Mouse (Mus musculus) layer of hippocampus, postnatal 14 days (tissue): ENCODE results near the gene Dis3l2. TPM values are rescaled to one million over a fixed set of nuclear protein-coding genes. Genes with fewer than 3 reads are reported as not detected.

Experiments
- DNase-seq, 2 experiments: peaks; one replicate each; pipeline ENCODE4 v3.0.0; 2021 to 2022; ENCODE audit warnings: low spot score in 2 of 2, mixed read lengths in 1 of 2
- total RNA-seq, 2 experiments: library from RNA; stranded (reverse); gene quantifications; 2 replicates each; pipeline ENCODE4 v1.2.3; 2021

The Dis3l2 gene
- total RNA-seq, 2 experiments from 2014 or later, result 24.7 to 25.9 TPM

DNA sequence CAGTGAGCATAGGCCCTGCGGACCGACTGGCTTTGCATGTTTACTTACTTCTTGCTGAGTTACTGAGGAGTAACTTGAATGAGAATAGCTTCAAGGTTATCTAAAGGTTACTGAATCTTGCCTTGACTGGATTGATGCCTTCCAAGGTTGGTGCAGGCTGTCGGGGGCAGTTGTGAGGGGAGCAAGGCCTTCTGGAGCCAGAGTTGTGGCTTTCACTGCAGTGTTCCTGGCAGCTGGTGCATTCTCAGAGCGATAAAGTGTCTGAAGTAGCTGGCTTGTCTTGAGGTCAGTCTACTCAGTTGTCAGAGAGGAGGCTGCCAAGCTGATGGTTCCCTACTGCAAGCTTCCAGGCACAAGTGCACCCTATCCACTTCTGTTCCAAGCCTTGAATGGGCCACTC is 15.8 kb downstream of the Dis3l2 start:
- no peak for DNase-seq

DNA sequence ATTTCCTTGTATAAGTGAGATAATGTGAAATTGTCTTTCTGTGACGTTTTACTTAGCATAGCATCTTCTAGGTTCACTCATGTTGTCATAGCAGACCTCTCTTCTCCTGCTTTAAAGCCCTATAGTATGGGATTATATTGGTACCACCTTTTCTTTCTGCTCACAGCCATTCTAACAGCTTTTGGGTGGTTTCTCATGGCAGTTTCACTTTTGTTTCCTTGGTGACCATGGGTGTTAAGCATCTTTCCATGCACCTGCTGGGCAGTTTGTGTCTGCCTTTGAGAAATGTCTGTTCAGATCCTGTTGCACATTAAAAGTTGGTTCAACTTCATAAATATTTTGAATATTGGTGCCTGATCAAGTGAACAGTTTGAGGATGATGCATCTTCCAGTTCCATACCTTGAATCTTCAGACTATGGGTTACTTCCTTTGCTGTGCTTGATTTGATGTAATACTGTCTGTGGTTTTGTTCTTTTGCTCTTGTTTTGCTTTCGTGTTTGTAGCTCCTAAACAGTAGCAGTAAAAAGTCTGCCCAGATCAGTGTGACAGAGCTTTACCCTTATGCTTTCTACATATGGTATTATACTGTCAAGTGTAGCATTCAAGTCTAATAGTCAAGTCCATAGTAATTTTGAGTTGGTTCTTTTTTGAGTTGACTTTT is 29.7 kb downstream of the Dis3l2 start:
- no peak for DNase-seq

DNA sequence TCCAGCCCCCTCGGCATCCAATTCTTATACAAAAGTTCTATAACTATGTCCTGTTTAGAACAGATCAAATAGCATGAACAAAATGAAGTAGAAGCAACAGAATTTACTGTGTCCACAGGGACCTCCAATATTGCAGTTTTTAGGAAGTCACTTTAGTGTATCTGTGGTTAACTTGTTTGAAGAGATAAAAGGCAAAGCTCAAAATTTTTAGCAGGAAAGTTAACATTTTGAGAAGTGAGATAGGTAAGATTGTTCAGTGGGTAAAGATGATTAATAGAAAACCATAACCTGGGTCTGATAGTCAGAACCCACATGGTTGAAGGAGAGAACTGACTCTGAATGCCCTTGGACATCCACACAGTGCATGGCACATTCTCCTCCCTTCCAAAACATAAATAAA is 32.8 kb downstream of the Dis3l2 start:
- DNase-seq, result no peak

DNA sequence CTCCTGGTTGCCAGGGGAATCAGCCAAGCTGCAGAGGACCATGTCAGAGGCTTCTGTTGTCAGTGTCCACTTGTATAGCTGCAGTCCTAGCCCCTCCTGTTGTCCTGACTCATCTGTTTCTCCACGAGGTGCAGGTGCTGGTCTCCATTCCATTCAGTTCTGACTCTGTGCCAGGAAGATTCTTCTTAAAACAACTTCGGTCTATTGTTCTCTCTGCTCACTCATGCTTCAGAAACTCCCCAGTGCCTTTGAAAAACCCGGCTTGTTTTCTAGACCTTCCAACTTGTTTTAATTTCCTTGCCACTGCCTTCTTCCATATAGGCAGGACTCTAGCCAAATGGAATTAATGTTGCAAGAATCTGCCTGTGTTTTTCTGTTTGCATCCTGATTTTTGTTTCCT is 39.3 kb downstream of the Dis3l2 start:
- DNase-seq, result no peak

DNA sequence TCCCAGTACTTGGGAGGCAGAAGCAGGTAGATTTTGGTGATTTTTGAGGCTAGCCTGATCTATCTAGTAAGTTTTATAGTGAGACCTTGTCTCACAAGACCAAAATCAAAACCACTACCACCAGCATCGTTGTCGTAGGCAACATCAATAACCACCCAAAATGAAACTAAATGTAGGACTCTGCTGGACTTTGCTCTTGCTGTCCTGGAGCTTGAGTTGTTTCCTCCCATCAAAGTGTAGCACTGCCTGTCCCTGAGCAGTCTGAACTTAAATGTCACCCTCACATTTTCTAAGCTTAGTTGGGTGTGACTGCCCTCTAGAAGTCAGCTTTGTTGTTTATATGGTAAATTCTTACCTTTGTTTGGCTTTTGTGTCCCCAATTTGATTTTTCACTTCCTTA is 43.4 kb downstream of the Dis3l2 start:
- DNase-seq, result no peak

DNA sequence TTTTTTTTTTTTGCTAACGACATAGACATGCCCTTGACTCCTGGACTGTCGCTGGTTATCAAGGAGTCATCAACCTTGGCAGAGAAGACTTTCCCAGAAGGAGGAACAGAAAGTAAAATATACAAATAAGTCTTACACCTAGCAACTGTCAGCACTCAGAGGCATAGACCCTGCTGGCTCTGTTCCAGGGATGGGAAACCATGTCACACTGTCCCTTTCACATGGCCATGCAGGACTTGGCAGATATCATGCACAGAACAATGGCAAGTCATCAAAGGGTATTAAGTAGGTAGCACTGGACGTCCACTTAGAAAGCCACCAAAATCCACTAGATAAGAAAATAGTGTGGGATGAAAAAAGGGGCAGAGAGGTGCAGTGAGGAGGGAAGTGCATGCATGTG is 46.5 kb downstream of the Dis3l2 start:
- no peak for DNase-seq

DNA sequence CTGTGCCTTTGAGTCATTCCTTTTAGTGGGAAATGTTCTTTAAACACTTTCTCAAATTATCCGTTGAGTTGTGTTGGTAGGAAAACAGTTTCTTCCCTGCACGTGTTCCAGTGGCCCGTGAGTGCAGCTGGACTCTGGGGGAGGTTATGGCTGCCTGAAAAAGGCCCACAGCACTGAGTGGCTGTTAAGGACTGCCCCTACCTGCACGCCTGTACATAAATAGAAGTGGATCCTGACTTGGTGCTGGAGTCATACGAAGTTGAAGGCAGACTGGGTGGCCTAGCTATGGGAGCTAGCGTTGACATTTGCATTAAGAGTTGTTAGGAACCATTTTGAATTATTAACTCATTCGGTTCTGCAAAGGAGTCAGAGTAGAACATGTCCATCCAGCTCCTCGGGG is 49.8 kb downstream of the Dis3l2 start:
- DNase-seq, result no peak

DNA sequence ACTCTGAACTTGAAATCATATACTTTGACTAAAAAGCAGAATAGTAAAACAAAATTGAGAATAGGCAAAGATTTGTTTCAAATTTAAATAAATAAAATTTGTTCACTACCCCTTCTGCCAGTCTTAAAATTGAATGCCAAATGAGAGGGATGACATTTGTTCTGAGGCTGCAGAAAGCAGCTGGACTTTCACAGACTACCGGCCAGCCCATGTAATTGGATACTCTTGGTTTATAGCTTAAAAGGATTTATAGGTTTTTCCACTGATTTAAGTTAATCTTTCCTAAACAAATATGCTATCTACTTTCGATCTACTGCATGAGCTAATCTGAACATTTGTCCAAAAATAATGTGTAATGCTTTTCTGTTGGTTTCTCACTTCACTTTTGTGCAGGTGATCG is 50.7 kb downstream of the Dis3l2 start:
- DNase-seq, result no peak

DNA sequence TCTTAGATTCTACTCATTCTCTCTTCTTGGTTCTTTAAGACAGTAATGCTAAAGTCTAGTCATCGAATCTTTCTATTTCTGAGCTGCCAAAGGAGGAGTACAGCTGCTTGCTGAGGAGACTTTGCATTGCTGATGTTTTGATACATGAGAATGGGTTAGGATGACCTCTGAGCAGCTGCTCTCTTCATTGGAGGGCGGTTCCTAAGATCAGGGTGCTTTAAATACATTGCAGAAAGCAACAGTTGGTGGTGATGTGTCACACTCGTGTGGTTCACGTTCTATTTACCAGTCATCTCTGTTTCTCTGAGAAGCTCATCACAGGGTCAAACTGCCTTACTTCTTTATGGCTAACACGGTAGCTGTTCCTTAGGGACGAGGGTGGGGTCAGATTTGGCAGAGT is 54.5 kb downstream of the Dis3l2 start:
- no peak for DNase-seq

DNA sequence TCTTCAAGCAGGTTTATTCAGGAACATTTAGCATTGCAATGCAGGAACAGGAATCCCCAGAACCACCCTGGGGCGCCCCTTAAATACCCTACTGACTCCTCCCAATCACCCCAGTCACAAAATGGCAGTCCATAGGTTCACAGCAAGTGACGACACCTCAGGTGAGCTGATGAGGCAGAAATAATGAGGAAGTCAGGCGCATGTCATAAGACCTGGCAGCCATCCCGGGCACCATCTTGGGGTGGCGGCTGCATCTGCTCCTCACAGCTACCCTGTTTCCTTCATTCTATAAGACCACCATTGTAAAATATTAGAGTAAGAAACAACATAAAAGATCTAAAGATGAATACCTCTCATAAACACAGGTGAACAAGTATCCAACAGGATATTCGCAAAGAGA is 58.6 kb downstream of the Dis3l2 start:
- no peak for DNase-seq

DNA sequence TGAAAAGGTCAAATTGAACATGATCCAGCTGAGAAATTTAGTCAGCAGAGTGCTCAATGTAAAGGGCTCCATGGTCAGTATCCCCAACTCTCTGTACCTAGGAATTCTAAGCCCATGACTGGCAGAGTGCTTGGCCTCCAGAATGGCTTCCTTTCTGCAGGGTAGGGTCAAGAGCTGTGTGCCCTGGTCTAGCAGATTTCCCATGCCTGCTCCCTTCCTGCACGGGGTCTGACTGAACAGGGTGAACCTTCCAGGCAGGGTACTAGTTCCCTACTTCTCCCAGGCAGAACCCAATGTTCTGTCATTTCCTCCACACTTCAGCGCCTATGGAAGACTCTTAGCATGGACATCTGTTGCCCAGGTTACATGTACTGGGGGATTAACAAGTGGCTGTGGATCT is 97.6 kb downstream of the Dis3l2 start:
- DNase-seq, result no peak

DNA sequence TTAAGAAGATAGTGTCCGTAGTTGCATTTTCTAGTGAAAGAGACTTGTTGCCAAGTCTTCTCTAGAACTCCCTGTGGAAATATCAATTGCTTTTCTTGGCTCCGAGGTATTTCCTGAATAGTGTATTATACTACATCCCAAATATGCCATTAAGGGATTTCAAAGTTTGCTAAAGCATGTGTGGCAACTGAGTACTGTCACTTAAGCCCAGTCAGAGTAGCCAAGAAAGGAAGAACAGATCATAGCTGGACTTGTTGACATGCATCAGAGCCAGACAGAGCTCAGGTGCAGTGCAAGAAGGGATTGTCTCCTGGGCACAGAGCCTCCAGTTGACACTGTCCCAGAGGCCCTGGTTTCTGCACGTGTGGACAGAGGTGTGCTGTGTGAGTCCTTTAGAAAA is 108.1 kb downstream of the Dis3l2 start:
- DNase-seq, result no peak

DNA sequence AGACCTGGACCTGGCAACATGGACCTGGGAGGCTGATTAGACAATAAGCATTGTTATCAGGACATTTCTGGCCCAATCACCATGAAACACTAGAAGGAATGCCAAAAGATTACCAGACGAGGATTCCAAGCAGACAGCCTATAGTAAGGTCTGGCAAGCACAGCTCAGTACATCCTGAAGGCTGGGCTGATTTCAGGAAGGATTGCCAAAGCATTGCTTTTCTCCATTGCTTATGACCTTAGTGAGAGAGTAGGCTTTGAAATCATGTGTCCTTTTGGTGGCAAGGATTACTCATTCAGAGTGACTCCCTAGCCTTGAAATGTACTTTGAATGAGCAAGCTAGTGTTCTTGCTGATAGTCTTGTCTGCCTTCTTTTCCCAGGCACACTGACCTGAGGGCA is 118.7 kb downstream of the Dis3l2 start:
- no peak for DNase-seq

DNA sequence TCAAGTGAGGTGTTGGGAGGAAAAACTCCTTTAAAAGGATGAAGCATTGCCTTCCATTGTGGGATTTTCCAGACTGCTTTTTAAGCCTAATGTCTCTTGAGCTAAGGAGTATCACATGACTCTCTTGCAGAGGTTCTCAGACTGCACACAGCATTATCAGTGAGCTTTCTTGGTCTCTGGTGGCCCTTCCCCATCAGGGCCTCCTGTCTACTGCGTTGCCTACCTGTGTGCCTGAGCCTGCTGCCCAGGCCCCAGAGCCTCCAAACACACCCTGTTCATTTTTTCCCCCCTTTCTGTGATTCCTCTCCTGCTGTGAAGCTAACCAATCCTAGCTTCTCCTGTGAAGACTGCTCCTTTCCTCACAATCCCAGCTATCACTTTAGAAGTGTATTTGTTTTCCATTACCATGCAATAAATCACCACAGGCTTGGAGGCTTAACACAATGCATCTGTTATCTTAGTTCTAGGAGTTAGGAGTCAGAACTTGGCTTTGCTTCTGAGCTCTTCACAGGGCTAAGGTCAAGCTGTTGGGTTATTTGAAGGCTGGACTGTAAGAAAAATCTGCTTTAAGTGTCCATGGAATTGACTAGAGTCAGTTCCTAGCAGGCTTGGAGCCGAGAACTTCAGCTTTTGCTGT is 130.9 kb downstream of the Dis3l2 start:
- no peak for DNase-seq

DNA sequence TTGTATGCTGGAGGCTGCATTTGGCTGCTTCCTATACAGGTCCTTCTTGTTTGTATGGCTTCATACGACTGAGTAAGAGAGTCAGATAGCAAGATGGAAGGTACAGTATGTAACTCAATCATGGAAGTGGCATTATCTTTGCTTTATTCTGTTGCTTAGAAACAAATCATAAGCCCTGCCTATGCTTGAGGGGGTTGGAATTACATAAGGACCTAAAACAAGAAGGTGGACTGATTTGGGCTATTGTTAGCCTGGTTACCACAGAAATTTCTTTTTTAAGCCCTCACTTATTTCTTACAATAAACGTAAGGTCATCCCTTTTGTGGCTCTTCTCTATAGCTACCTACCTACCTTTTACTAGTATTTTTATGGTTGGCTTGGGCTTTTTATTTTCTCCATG is 131.4 kb downstream of the Dis3l2 start:
- DNase-seq, result no peak

DNA sequence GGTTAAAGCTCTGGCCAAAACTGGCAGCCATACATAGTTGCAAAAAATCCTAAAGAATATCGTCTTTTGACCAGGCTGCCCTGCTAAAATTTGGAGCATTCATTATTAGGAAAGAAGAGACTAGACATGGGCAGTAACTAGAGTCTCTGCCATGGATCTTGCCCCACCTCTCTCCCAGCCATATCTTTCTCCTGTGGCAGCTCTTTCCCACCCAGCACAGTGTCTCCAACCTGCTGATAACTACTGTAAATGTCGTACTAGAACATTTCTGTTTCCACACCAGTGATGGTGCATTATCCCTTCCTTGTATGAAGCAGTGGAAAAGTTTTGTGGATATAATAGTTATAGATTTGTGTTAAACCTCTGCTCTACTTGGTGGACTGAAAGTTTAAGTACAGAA is 147.1 kb downstream of the Dis3l2 start:
- DNase-seq, result no peak

DNA sequence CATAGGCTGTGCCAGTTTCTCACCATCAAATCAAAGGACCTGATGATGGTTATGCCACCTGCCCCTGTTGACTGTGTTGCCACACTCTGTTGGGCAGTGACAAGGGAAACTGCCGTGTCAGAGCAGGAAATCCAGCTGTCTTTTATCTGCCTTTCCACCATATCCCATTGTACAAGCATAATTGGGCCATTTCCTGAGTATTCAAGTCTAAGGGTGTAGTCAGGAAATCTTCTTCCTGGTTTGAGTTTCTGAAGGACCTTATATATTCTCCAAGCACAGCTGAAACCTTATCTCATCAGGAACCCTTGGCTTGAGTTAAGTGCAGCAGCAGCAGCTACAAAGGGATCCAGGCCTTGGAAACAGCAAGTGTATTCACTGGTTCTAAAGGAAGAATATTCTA is 155.3 kb downstream of the Dis3l2 start:
- DNase-seq, result no peak

DNA sequence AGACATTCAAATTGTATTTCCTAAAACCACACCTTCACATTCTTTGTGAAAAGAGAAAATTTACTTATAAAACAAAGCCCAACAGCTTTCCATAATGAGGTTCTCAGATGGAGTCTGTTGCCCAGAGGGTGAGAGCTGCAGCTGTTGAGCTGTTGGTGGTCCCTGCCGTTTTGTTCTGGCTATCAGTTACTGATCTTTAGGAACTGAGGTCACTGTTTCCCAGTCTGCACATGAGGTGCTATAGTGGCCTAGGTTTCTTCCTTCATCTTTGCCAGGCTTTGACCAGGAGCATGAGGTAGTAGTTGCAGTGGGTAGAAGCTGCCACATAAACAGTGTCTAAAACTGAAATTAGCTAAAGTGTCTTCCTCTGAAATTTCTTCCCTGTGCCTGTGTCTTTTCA is 155.8 kb downstream of the Dis3l2 start:
- no peak for DNase-seq

DNA sequence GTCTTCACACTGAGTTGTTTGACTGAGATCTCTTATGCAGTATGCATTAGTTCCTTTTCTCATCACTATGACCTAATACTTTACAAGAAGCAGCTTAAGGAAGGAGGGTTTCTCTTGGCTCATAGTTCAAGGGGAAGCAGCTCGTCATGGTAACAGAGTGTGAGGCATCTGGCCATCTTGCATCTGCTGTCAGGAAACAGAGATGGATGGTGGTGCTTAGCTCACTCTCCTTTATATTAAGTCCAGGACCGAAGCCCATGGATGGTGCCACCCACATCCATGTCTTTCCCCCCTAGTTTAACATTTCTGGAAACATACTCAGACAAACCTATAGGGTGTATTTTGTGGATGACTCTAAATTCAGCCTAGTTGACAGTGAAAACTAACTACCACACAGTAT is 170.1 kb downstream of the Dis3l2 start:
- no peak for DNase-seq

DNA sequence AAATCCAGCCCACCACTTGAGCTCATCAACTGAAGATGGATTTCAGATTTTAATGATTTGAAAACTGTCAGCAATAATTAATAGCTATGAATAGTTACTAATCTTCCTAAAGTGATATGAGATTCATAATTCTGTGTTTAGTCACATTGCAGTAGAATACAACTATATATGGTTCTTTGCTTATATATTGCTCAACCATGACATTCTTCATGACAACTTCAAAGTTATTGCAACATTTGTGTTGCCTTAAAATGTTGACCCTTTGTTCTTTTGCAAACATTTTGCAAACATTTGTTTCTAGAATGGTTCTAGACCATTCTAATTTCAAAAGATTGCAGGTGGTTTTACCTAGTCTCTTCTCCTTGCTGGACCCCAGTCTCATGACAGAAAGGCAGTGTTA is 175.1 kb downstream of the Dis3l2 start:
- no peak for DNase-seq

DNA sequence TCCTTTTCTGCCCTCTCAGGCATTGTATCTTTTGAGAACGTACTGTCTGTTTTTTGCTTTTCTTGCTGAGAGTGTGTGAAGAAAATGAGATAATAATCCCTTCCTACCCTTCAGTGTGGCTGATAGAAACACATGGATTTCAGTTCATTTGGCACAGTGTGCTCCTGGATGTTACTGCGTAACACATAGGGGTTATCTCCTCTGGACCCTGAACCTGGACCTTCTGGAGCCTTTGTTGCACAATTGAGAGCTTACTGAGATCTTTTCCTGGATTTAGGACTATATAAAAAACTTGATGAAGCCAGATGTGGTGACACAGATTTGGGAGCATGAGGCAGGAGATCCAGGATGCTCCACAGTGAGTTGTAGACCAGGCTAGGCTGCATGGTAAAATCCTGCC is 175.9 kb downstream of the Dis3l2 start:
- DNase-seq, result no peak

DNA sequence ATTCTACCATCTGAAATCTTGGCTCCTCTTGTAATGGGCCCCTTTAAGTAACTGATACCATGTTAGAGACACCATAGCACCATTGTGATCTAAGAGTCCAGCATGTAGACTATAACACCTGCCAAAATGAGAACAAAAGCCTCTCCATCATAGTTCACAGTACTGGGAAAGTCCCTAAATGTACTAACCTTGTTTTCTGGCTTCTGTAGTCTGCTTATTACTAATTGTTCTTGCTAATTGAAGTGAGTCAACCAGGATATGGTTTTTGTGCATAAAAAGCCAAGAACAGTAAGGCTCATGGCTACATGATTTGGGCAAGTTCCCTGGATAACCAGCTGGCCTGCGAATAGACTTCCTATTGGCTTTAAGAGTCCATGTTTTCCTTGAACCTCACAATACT is 183.5 kb downstream of the Dis3l2 start:
- DNase-seq, result no peak

DNA sequence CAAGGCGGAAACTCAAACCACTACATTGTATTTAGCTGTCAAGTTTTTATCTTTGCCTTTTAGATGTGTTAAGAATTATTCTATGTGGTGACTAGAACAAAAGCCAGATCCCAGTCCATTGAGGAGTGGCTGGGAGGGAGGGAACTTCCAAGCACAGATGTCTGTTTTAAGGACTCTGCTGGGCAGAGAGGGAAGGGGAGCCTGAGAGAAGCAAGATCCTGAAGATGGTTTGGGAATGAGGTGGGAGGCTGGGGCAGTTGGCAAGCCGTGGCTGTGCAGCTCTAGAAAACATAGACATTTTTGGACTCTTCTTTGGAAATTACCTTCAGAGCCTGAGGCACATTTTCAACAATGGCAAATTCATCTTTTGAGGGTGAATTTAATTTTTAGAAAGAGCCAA is 208.9 kb downstream of the Dis3l2 start:
- DNase-seq, result no peak

DNA sequence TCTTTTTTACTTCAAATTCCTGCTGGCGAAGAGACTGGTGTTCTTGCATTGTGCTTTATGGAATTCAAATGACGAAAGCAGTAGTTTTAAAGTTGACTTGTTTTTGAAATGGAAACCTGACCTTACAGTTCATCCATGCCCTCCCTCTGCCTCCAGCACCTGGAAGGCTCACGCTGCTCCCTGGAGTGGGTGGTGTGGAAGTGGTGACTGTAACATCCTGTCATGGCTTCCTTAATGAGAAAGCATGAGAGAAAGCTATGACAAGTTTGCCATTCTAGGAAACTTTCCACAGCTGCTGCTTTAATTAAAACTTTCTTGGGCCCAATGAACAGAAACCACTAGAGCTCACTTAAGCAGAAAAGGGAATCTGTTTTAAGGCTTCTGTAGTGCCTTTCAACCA is 210.3 kb downstream of the Dis3l2 start:
- DNase-seq, result no peak
